Mouse (Mus musculus) testis, postnatal 14 days (tissue): ENCODE measurements around the gene Nanos2.

Source experiments
- DNase-seq: peaks from one replicate; pipeline ENCODE4 v3.0.0; 2021; ENCODE audit warnings: low spot score

Nanos2 gene

GRCm38 (mm10) chr7:18990601-18991295 is 3.5 kb downstream of the Nanos2 start, which contains the start of gene Mypop:
Mypop (plus strand) TSS chr7:18991245.
- peak; percentile 99 for DNase-seq

- DNase-seq: no peak
Measured at GRCm38 (mm10) chr7:18991660-18992293, 4.6 kb downstream of the Nanos2 start.

- DNase-seq: no peak
Measured at GRCm38 (mm10) chr7:18992294-18992675, 5.1 kb downstream of the Nanos2 start.

DNA sequence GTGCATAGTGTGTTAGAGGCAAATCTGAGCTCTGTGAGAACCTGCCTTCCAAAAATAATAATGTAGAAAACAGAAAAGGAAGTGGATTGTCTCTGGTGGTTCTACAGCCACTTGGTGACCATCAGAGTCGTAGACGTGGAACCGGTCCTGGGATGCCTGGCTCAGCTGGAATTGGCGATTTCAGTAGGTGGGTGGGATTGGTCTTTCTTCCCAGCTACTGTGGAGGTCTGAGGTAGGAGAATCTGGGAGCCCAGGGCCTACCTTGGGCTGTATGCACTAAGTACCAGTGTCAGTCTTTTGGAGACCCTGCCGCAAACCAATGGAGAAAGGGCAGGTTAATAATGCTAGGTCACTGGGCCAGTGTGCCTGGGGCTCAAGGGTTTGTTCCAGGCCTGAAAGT is 5.8 kb downstream of the Nanos2 start:
- no peak for DNase-seq

DNA sequence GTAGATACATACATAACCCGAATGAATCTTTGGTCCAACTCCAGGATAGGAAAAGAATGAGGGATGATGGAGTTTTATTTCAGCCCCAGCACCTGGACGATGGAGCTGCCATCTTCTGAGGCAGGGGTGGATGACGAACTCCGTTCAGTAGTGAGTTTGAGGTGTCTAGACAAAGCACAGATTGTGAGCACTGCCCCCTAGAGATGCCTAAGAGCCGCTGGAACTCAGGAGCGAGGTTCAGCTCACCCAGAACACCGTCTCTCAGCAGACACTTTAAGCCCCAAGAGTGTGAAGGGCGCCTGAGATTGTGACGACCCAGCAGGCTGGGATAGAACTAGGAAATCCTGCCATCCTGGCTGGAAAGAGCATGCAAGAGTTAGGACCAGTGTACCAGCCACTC is 11.6 kb downstream of the Nanos2 start:
- no peak for DNase-seq

DNA sequence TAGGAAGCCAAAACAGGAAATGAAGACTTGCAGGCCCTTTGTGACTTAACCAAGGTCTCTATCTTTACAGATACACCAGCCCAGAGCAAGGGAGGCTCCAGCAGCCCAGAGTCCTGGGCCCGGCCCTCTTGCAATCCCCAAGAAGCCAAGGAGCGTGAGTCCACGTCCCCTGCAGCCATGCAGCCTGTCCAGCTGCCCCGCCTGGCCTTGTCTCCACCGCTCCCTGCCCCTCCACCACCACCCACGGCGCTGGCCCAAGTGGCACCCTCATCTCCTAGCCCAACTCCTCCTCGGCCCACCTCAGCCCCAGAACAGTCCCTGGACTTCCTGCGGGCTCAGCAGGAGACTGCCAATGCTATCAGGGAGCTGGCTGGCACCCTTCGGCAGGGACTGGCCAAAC is 13.2 kb downstream of the Nanos2 start:
- no peak for DNase-seq

- DNase-seq: no peak
Measured at GRCm38 (mm10) chr7:19001066-19001806, 14.0 kb downstream of the Nanos2 start.

- DNase-seq: no peak
Measured at GRCm38 (mm10) chr7:19001807-19002085, 14.5 kb downstream of the Nanos2 start.

DNA sequence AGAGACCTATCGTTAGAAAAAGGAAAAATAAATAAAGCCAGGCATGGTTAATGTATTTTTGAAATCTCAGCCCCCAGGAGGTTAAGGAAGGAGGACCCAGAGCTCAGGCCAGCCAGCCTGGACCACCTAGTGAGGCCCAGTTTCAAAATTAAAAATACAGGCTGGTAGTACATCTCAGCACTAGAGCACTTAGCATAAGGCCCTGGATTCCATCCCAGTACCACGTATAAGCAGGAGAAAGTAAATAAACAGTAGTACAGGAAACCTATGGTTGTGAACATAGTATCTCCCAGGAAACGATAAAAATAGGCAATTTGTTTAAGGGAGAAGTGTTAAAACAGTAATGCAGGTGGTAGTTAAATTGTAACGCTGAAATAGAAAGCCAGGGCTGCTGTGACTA is 14.9 kb downstream of the Nanos2 start:
- DNase-seq: no peak

GRCm38 (mm10) chr7:19002848-19003498 is 15.8 kb downstream of the Nanos2 start:
- DNase-seq: peak; percentile 79

GRCm38 (mm10) chr7:19003902-19004630 is 16.9 kb downstream of the Nanos2 start, which contains the start of gene Irf2bp1:
Irf2bp1 (plus strand) TSS chr7:19004044.
- peak; percentile 92 for DNase-seq

DNA sequence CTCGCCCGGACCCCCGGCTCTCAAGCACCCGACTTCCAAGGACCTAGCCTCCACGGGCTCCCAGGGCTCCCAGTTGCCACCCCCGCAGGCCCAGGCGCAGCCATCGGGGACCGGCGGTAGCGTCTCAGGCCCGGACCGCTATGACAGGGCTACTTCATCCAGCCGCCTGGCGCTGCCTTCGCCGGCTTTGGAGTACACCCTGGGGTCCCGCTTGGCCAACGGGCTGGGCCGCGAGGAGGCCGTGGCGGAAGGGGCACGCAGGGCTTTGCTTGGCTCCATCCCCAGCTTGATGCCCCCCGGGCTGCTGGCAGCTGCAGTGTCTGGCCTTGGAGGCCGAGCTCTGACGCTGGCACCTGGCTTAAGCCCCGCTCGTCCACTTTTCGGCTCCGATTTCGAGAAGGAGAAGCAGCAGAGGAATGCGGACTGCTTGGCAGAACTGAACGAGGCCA is 17.5 kb downstream of the Nanos2 start:
- DNase-seq: no peak

DNA sequence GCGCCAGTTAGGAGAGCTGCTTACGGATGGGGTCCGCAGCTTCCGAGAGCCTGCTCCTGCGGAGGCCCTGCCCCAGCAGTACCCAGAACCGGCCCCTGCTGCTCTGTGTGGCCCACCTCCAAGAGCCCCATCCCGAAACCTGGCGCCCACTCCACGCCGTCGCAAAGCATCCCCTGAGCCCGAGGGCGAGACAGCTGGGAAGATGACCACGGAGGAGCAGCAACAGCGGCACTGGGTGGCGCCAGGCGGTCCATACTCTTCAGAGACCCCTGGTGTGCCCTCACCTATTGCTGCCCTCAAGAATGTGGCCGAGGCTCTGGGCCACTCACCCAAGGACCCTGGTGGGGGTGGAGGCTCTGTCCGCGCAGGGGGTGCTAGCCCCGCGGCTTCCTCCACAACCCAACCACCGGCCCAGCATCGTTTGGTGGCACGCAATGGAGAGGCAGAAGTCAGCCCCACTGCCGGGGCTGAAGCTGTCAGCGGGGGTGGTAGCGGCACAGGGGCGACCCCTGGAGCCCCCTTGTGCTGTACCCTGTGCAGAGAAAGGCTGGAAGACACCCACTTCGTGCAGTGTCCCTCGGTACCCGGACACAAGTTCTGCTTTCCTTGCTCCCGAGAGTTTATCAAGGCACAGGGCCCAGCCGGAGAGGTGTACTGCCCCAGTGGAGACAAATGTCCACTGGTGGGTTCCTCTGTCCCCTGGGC is 18.4 kb downstream of the Nanos2 start:
- DNase-seq: no peak

DNA sequence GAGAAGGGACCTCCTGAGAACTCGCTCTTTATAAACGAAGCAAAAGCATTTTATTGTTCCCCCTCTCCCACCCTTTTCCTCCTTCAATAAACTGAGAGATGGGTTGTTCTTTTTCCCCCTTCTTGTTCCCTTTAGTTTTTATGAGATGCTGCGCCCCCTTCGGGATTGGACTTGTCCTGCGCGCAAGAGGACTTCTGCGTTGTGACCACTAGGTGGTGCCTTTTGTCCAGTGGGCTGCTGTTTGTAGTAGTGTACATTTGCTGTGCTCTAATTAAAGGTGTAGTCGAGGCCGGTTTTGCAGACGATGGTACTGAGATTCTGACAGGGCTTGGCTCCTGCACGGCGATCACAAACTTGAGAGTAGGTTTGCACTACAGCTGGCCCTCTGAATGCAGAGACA is 19.3 kb downstream of the Nanos2 start:
- no peak for DNase-seq

DNA sequence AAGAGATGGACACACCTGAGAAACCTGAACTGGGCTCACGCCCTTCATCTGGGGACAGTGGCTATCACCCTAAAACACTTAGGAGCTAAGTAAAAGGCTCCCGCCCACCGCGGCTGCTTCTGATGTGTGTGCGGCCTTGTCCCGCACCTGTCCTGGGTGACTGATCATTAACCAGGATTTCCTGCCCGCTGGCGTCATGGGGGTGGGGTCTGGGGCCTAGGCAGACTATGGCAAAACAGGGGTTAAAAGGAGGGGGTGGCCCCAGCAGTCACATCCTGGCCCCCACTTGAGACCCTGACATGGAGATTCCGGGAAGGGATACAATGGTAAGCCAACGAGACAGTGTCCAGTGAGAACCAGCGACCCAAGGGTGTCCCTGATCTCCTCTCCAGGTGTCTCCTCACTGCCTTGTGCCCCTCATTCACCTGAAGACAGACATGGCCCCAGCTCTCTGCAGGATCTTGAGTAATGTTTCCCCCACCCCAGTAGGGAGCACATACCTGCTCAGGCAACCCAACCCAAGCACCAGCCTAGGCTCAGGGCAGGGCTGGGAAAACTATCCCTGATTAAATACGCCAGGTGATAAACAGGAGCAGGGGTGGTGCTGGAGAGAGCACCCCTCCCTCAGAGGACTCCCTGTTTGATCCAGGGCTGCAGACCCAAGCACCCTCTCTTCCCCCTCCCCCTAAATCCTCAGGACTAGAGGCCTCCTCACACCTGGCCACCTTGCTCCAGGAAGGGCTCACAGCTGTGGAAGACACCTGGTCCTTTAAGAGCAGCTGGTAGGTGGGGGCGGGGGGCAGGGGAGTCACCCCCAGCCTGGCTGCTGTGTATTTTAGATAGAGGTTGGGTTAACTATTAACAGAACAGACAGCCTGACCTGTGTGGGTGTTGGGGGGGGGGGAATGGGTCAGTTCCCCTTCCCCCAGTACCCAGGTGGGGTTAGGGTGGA is 20.1 kb downstream of the Nanos2 start:
- DNase-seq: no peak

GRCm38 (mm10) chr7:19010581-19010980 is 23.4 kb downstream of the Nanos2 start:
- no peak for DNase-seq

- DNase-seq: no peak
Measured at GRCm38 (mm10) chr7:19012025-19012621, 24.9 kb downstream of the Nanos2 start.

- DNase-seq: no peak
Measured at GRCm38 (mm10) chr7:19012882-19013281, 25.7 kb downstream of the Nanos2 start.

DNA sequence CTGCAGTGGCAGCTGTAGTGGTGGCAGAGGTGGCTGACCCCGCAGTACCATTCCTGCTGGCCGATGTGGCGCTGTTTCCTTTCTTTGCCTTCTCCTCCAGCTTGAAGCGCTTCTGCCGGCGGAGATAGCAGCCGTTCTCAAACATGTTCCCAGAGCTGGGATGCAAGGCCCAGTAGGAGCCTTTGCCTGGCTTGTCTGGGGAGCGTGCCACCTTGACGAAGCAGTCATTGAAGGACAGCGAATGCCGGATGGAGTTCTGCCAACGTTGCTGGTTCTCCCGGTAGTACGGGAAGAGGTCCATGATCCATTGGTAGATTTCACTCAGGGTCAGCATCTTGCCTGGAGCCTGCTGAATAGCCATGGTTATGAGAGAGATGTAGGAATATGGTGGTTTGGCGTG is 27.3 kb downstream of the Nanos2 start:
- no peak for DNase-seq

- no peak for DNase-seq
Measured at GRCm38 (mm10) chr7:19016042-19016441, 28.8 kb downstream of the Nanos2 start.
